Mouse (Mus musculus) hindbrain, embryonic 14.5 days (tissue): ENCODE data around the gene Spata2. TPM values are rescaled to one million over a fixed set of nuclear protein-coding genes. Genes with fewer than 3 reads are reported as not detected.

Source experiments
- ATAC-seq: fragments of 200-750 bp; cut with Nextera tagmentation; 2 replicates; pipeline ENCODE4 v1.8.0; 2017; ENCODE audit warnings: moderate number of reproducible peaks, mild to moderate bottlenecking, moderate TSS enrichment, moderate library complexity; ENCODE audit not compliant: low FRiP score
- DNase-seq: peaks from one replicate; pipeline ENCODE4 v3.0.0-alpha.2; 2015; ENCODE audit warnings: low spot score
- H3K27ac ChIP-seq: fragments of 300-500 bp; sonication (generic); 2 replicates; pipeline ENCODE4 v1.5.1; 2014; ENCODE audit warnings: mild to moderate bottlenecking, moderate library complexity
- H3K27me3 ChIP-seq: fragments of 300-500 bp; sonication (generic); 2 replicates; pipeline ENCODE4 v1.6.1; 2014; ENCODE audit warnings: mild to moderate bottlenecking, low read length, mixed read lengths; ENCODE audit not compliant: control insufficient read depth, insufficient read depth
- H3K36me3 ChIP-seq: fragments of 300-500 bp; sonication (generic); replicated peaks from 2 replicates; pipeline ENCODE4 v1.6.1; 2014; ENCODE audit not compliant: control insufficient read depth, insufficient read depth
- H3K4me1 ChIP-seq: fragments of 300-500 bp; sonication (generic); replicated peaks from 2 replicates; pipeline ENCODE4 v1.6.1; 2014; ENCODE audit warnings: antibody characterized with exemption, low read length, mixed read lengths; ENCODE audit not compliant: control insufficient read depth, insufficient read depth
- H3K4me2 ChIP-seq: fragments of 300-500 bp; sonication (generic); replicated peaks from 2 replicates; pipeline ENCODE4 v1.6.1; 2014; ENCODE audit warnings: mild to moderate bottlenecking, moderate library complexity
- H3K4me3 ChIP-seq: fragments of 300-500 bp; sonication (generic); replicated peaks from 2 replicates; pipeline ENCODE4 v1.5.1; 2014; ENCODE audit warnings: mild to moderate bottlenecking, low read length
- H3K9ac ChIP-seq: fragments of 300-500 bp; sonication (generic); 2 replicates; pipeline ENCODE4 v1.6.1; 2014
- H3K9me3 ChIP-seq: fragments of 300-500 bp; sonication (generic); 2 replicates; pipeline ENCODE4 v1.6.1; 2016; ENCODE audit warnings: low read length; ENCODE audit not compliant: control insufficient read depth
- WGBS: fragments of 180-500 bp; shearing (Covaris S2); extraction: QIAGEN DNeasy Blood & Tissue Kit; methylation state at CpG from one replicate; pipeline ENCODE4 v1.1.7; 2014; 5-methylcytosine and 5-hydroxymethylcytosine counted together
- polyA plus RNA-seq: library from polyadenylated mRNA; unstranded; fragments of >200 nt; fragmentation: Nextera tagmentation; extraction: Ambion mirVana; gene quantifications from 2 replicates; pipeline ENCODE4 v1.2.1, GENCODE M21; 2014

Spata2 gene
- polyA plus RNA-seq, 1 experiment from 2014 or later, result 27.3 TPM

DNA sequence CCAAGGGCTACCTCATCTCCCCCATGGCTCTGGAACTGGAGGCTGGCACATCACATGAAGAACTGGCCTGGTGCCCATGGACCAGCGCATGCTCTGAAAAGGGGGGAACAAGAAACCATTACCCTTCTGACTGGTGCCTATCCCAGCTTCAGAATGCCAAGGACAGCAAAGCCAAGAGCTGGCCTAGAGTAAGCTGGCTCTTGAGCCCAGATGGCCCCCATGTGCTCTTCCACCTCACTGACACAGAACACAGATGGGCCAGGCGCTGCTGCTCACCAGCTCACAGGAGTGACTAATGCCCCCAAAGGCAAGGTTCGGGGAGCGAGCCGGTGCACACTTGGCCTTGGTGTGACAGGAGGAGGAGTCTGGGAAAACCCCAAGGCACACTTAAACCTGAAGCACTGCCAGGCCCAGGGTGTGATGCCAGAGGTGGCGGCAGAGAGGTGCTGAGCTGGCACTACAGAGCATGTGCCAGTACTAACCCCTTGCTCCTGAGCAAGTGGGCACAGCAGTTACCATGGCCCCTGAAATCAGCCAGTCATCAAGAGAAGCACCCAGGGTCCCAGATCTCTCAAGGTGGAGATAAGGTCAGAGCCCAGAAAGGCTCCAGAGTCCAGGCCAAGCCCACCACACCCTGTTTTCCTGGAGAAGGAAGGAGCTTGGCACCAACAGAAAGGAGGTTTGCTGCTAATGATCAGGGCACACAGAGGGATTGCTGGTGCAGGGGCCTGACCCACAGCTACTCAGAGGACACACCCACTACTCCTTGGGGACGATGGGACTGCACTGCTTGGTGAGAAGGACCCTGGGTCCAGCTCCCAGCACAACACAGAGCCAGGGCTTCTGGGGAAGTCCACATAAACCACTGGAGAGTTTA, 6.9 kb downstream of the Spata2 start:
- ATAC-seq (peak; percentile 58), DNase-seq (peak; percentile 46)
- H3K4me2 ChIP-seq, result no peak overlapping the region
- no peaks in the 10 kb centered on the region for H3K9me3 ChIP-seq
- H3K27ac ChIP-seq, result no peak overlapping the region
- no peaks in the 10 kb centered on the region for H3K27me3 ChIP-seq
- H3K4me3 ChIP-seq, result no peak overlapping the region
- peaks cover 4% of the 10 kb centered on the region; the same call in 1 of the 2 replicates for H3K4me1 ChIP-seq
- no peak overlapping the region for H3K9ac ChIP-seq
- 69% methylated on average over 7 of the region's 7 CpGs for WGBS
- H3K36me3 ChIP-seq, result peaks cover 38% of the 10 kb centered on the region

DNA sequence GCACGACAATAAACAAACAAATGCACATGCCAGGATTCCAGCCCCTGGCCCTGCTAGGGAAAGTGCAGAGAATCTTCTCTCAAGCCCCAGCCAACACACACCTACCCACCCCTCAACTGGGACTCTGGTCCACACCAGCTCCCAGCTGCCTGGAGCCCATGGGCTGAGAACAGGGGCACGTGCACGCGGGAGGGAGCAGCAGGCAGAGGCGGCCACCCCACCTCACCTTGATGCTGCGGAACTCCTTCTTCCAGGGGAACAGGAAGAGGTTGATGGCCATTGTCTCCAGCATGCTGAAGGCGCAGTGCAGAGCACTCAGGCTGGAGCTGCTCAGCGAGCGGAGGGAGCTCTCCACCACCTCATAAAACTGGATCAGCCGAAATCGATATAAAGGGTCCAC, 7.8 kb downstream of the Spata2 start:
- 96% methylated on average over 11 of the region's 11 CpGs for WGBS
- ATAC-seq, result no peak
- no peak overlapping the region for H3K27ac ChIP-seq

DNA sequence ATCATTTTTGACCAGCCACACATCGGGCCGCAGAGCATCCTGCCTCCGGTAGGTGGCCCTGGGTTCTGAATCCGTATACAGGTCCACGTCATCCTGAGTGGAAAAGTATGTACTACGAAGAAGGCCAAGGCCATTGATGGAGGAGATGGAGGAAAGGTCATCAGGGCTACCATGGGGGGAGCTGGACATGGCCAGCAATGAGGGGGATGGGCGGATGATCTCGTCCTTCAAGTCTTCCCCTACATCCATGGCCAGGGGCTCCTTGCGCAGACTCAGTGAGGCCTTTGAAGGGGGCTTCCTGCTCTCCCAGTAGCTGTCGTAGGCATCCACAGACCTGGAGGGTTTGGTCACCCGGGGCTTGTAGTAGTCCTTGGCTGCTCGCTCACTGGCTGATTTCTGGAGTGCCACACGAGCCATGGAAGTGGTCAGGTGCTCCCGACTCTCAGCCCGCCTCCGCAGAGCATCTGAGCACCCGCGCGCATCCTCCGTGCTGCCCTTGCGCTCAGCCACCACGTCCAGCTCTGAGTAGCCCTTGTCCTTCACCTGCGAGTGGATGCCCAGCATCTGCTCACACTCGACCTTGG, 8.8 kb downstream of the Spata2 start:
- Histone ChIP-seq H3K4me2 (no peak overlapping the region), H3K9me3 (no peaks in the 10 kb centered on the region), H3K27me3 (no peaks in the 10 kb centered on the region), H3K4me3 (no peak overlapping the region), H3K36me3 (peaks cover 46% of the 10 kb centered on the region), H3K9ac (no peak overlapping the region), H3K27ac (no peak overlapping the region), H3K4me1 (no peaks in the 10 kb centered on the region; the same call in 1 of the 2 replicates)
- WGBS, result 96% methylated on average over 24 of the region's 24 CpGs
- ATAC-seq (no peak), DNase-seq (no peak)

More for the DNA sequence above, 7.8 kb downstream of the Spata2 start:
- no peak for DNase-seq
- H3K4me2 ChIP-seq, result no peak overlapping the region
- H3K36me3 ChIP-seq, result peaks cover 46% of the 10 kb centered on the region
- no peak overlapping the region for H3K9ac ChIP-seq
- H3K9me3 ChIP-seq, result no peaks in the 10 kb centered on the region
- no peak overlapping the region for H3K4me3 ChIP-seq
- H3K27me3 ChIP-seq, result no peaks in the 10 kb centered on the region
- H3K4me1 ChIP-seq, result no peaks in the 10 kb centered on the region; the same call in 1 of the 2 replicates

DNA sequence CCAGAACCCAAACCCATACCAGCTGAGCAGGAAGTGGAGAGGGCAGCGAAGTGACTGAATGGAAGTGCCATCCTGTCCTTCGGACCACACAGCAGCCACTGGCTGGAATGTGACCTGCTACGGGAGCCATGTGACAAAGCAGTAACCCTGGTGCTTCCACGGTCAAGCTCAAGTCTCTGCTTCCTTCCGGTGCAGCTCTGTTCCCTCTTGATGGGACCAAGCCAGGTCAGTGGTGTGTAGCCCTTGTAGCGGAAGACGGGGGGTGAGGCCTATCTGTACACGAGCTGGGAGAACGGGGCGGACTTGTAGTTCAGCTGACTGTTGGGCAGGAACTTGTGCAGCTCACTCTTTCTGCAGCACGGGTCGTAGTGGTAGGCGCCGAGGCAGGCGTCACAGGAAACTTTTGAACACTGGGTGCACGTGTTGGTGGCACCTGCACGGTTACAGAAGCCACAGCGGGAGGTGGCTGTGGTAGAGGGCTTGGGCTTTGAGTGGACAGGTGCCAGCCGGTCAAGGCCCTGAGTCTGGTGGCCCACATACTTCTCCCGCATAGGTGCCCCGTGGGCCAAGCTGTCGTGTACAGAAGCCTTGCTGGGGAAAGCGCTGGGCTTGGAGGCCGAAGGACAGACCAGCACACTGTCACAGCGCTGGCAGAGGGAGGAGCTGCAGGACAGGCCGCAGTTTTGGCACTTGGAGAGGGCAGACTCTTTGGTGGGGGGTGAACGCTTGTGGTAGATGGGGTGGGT, 9.4 kb downstream of the Spata2 start:
- H3K27me3 ChIP-seq, result no peaks in the 10 kb centered on the region
- no peak overlapping the region for H3K4me3 ChIP-seq
- no peaks in the 10 kb centered on the region; the same call in 1 of the 2 replicates for H3K4me1 ChIP-seq
- H3K9ac ChIP-seq, result no peak overlapping the region
- no peak overlapping the region for H3K27ac ChIP-seq
- H3K9me3 ChIP-seq, result no peaks in the 10 kb centered on the region
- H3K4me2 ChIP-seq, result no peak overlapping the region
- DNase-seq (no peak), ATAC-seq (no peak)
- 95% methylated on average over 27 of the region's 27 CpGs for WGBS
- peaks cover 40% of the 10 kb centered on the region for H3K36me3 ChIP-seq

DNA sequence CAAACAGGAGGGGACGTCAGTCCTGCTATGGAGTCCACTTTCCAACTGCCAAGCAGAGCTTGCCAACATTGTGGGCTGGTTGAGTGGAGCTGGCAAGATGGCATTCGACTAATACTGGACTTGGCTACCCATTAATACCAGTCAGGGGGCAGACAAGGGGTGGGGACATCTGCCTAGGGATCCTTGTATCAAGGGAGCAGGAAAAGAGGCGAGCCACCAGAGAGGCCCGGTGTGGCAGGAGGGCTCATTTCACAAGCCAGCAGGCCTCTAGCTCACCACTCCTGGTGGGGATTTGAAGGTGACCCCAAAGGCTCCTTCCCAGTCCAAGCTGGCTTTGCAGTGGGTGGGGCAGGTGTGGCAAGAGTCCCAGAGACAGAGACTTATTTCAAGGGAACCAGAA, 10.0 kb downstream of the Spata2 start:
- H3K4me2 ChIP-seq, result no peak overlapping the region
- 86% methylated on average over 4 of the region's 4 CpGs for WGBS
- H3K4me1 ChIP-seq, result no peaks in the 10 kb centered on the region
- no peak for ATAC-seq
- no peak overlapping the region for H3K27ac ChIP-seq
- H3K4me3 ChIP-seq, result no peak overlapping the region
- no peak overlapping the region for H3K9ac ChIP-seq
- no peak for DNase-seq
- peaks cover 38% of the 10 kb centered on the region for H3K36me3 ChIP-seq
- H3K9me3 ChIP-seq, result no peaks in the 10 kb centered on the region
- H3K27me3 ChIP-seq, result no peaks in the 10 kb centered on the region

DNA sequence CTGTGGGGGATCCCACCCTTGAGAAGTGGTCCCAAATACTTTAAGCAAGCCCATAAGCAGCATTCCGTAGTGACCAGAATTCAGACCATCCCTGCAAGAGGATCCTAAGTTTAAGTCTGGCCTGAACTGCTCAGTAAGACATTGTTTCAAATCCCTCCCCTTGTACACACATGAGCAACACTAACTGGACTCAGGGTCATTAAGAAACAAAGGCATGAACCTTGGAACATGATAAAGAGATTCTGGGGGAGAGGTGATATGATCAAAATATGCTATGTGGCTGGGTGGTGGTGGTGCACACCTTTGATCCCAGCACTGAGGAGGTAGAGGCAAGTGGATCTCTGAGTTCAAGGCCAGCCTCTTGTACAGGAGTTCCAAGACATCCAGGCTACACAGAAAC, 13.2 kb downstream of the Spata2 start:
- Histone ChIP-seq H3K36me3 (peaks cover 50% of the 10 kb centered on the region), H3K27ac (no peak overlapping the region), H3K4me2 (no peak overlapping the region), H3K9ac (no peak overlapping the region), H3K27me3 (no peaks in the 10 kb centered on the region), H3K4me1 (peaks cover 22% of the 10 kb centered on the region), H3K4me3 (no peak overlapping the region), H3K9me3 (no peaks in the 10 kb centered on the region)
- no peak for DNase-seq
- WGBS, result 100% methylated on average over 1 of the region's 1 CpGs
- no peak for ATAC-seq

DNA sequence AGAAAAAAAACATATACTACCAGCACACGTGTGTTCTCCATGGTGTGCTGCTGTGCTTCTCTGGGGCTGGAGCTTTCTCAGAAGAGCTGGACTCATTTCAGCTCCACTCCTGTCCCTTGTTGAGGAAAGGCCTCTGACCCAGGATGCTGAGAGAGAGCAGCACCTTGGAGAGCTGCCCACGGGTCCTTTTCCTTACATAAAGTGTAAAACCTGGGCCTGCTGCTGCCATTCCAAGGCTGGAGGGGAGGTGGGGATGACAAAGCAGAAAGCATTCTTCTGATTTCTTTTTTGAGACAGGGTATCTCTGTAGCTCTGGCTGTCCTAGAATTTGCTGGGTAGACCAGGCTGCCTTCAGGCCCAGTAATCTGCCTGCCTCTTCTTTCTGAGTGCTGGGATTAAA, 14.6 kb downstream of the Spata2 start:
- 50% methylated on average over 2 of the region's 2 CpGs for WGBS
- no peaks in the 10 kb centered on the region for H3K9me3 ChIP-seq
- peaks cover 50% of the 10 kb centered on the region for H3K36me3 ChIP-seq

DNA sequence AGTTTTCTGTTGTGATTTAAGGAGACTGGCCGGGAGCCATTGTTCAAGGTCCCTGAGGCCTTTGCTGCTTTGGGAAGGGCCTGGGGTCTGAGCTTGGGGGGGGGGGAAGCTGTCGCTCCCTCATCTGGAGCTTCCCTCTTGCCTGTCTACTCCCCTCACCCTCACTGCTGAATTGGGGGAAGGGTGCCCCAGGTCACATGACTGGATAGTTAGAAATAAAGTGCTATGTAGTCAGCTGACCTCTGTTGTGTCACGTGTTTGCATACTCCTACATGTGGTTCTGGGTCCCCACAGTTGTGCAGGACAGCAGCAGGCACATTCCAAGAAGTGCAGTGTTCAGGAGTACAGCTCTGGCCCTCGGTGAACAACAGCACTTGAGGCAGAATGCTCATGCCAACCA, 15.9 kb downstream of the Spata2 start:
- Histone ChIP-seq H3K9me3 (no peaks in the 10 kb centered on the region), H3K36me3 (peaks cover 50% of the 10 kb centered on the region), H3K27me3 (no peaks in the 10 kb centered on the region), H3K4me1 (peaks cover 22% of the 10 kb centered on the region), H3K4me2 (no peak overlapping the region), H3K27ac (peak overlapping the region; percentile 74), H3K9ac (no peak overlapping the region), H3K4me3 (no peak overlapping the region)
- no peak for ATAC-seq
- DNase-seq, result no peak
- WGBS, result 60% methylated on average over 4 of the region's 4 CpGs

More for the DNA sequence above, 14.6 kb downstream of the Spata2 start:
- Histone ChIP-seq H3K27me3 (no peaks in the 10 kb centered on the region), H3K4me3 (no peak overlapping the region), H3K27ac (no peak overlapping the region), H3K9ac (no peak overlapping the region), H3K4me1 (peaks cover 22% of the 10 kb centered on the region), H3K4me2 (no peak overlapping the region)
- DNase-seq, result no peak
- ATAC-seq, result no peak

DNA sequence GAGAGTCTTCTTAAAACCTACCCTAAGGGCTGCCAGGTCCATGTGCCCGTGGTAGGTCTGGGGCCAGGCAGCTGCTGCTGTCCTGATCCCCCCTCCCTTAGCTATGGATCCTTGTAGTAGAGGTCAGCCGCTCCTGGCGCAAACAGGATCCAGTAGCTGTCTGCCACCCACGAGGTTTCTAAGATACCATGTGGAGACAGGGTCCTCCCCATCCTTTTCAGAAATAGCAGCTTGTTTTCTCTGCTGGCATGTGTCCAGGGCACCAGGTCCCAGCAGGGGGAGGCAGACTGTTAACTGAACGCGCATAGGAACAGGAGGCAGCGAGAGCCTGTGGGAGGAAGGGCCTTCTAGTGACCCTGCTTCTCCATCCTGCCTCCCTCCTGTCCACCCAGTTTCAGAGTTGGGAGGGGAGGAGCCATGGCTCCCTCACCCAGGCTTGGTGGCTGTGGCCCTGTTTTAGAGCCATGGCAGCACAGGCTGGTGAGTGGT, 16.4 kb downstream of the Spata2 start:
- H3K9ac ChIP-seq, result no peak overlapping the region
- H3K4me3 ChIP-seq, result no peak overlapping the region
- no peaks in the 10 kb centered on the region for H3K27me3 ChIP-seq
- 13% methylated on average over 7 of the region's 7 CpGs for WGBS
- no peaks in the 10 kb centered on the region for H3K9me3 ChIP-seq
- no peak overlapping the region for H3K4me2 ChIP-seq
- peak; percentile 75 for DNase-seq
- peaks cover 56% of the 10 kb centered on the region for H3K36me3 ChIP-seq
- ATAC-seq, result peak; percentile 79
- H3K4me1 ChIP-seq, result peaks cover 22% of the 10 kb centered on the region
- peak overlapping the region; percentile 74 for H3K27ac ChIP-seq
